In genomic region chrX:108834090-108834774, GRCm38 (mm10) we compare ENCODE assay signal across 7 mouse cellular contexts. TPM values are rescaled to one million over a fixed set of nuclear protein-coding genes. Genes with fewer than 3 reads are reported as not detected.
DNase-seq lines count a peak whose midpoint lies in the region; ATAC-seq lines count a peak whose summit lies in the region.

TSS of gene Brwd3 (minus strand) at chrX:108834372.

- H3K4me1 ChIP-seq in intestine, embryonic 15.5 days (replicated peaks), result no peaks in the 10 kb centered on the region
- no peaks in the 10 kb centered on the region for H3K4me1 ChIP-seq in midbrain, embryonic 10.5 days

- no peaks in the 10 kb centered on the region for H3K9me3 ChIP-seq in intestine, embryonic 15.5 days
- no peaks in the 10 kb centered on the region for H3K9me3 ChIP-seq in midbrain, embryonic 10.5 days (replicated peaks)

- WGBS in intestine, embryonic 15.5 days, result 14% methylated on average over 35 of the region's 39 CpGs
- WGBS in midbrain, embryonic 10.5 days, result 18% methylated on average over 35 of the region's 39 CpGs

- intact Hi-C loops in left cerebral cortex, postnatal 25 days (cut with DNase I), result loop anchor here (5.0 kb wide), 1 partner anchor 178 kb away; the partner anchor contains the start of gene Hmgn5

- H3K27me3 ChIP-seq in intestine, embryonic 15.5 days (replicated peaks), result no peaks in the 10 kb centered on the region
- no peaks in the 10 kb centered on the region for H3K27me3 ChIP-seq in midbrain, embryonic 10.5 days (ENCODE audit: low read depth, poor library complexity, severe bottlenecking)

- peak; percentile 60 for DNase-seq in adrenal gland, adult 18-20 months (ENCODE audit: low spot score in 2 of 2)
- DNase-seq in embryo, embryonic 11 days, result peak; percentile 88
- DNase-seq in gastrocnemius, postnatal 25 days, result peak; percentile 90
- peak; percentile 86 to 92 for DNase-seq in left cerebral cortex, postnatal 25 days (ENCODE audit: low spot score in 2 of 2)
- DNase-seq in midbrain, embryonic 10.5 days (ENCODE audit: low spot score), result peak; percentile 83
- peak; percentile 65 for DNase-seq in right cerebral cortex, postnatal 4 days

- H3K9ac ChIP-seq in intestine, embryonic 15.5 days, result peak within 1 kb of the TSS; percentile 52

- no peaks in the 10 kb centered on the region for H3K36me3 ChIP-seq in intestine, embryonic 15.5 days
- no peaks in the 10 kb centered on the region for H3K36me3 ChIP-seq in midbrain, embryonic 10.5 days

- peak within 1 kb of the TSS; percentile 75 for H3K27ac ChIP-seq in intestine, embryonic 15.5 days
- peak within 1 kb of the TSS; percentile 90 for H3K27ac ChIP-seq in midbrain, embryonic 10.5 days (replicated peaks)

- peak within 1 kb of the TSS; percentile 54 for H3K4me2 ChIP-seq in intestine, embryonic 15.5 days (replicated peaks)

- ATAC-seq in intestine, embryonic 15.5 days, result peak; percentile 97

- peak within 1 kb of the TSS; percentile 53 for H3K4me3 ChIP-seq in intestine, embryonic 15.5 days (replicated peaks)
- peak within 1 kb of the TSS; percentile 65 for H3K4me3 ChIP-seq in midbrain, embryonic 10.5 days

RNA-seq across cellular contexts. Expression of gene Brwd3, which starts in this region (rescaled TPM):
- 1 to 10 TPM; 6.0 to 6.1 TPM for total RNA-seq in adrenal gland, adult 18-20 months (2021)
- 1 to 10 TPM; 4.1 to 4.7 TPM for total RNA-seq in gastrocnemius, postnatal 25 days (2021)
- 2.7 and 3.5 TPM in 2 replicates for polyA plus RNA-seq in intestine, embryonic 15.5 days (2015; fragmentation: Nextera tagmentation; extraction: Ambion mirVana)
- total RNA-seq in left cerebral cortex, postnatal 25 days (2021), result 10 to 100 TPM; 13.2 to 14.1 TPM
- polyA plus RNA-seq in midbrain, embryonic 10.5 days (2016; fragmentation: Nextera tagmentation; extraction: Ambion mirVana), result 2.8 and 3.4 TPM in 2 replicates

Comparison
In these comparisons a context has a peak if more than half of its experiments do, and no peak if none do; other contexts are left out.
1. Peak in every context shown above with its lines: DNase-seq, ATAC-seq, H3K4me3 ChIP-seq and H3K27ac ChIP-seq.